Mouse (Mus musculus): ENCODE results near the gene Spata25.

DNA sequence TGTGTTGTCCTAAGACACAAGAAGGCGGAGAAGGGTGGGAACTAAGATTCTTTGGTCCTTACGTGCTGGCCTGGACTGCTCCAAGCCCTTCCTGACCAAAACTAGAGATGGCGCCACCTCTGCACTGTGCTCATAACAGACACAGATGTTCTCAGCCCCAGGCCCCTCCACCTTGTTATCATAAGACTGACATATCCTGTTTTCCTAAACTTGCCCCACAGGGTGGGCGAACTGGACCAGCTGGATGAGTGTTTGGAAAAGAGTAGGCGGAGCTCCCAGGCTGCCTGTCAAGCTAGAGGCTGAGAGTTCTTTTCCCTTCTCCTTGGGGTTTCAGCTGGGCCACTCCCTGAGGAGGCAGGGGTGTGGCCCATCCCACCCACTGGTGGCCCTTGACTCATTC, 10.6 kb downstream of the Spata25 start:
- peak; percentile 26; the same call in 1 of the 2 replicates for TF ChIP-seq CTCF (IDR thresholded peaks at IDR 0.05; ENCODE audit: low read depth)
- no peak for TF ChIP-seq EP300 (IDR thresholded peaks at IDR 0.05; ENCODE audit: low read depth)

Data from heart, postnatal 0 days (tissue).